Mouse (Mus musculus) CD8-positive naive resting alpha-beta T cell, adult 57 days (primary cell): ENCODE results near the gene Esp6. TPM values are rescaled to one million over a fixed set of nuclear protein-coding genes. Genes with fewer than 3 reads are reported as not detected.

Experiments used
- total RNA-seq: library from RNA; stranded (reverse); gene quantifications from one replicate; pipeline ENCODE4 v1.2.4, GENCODE M21; 2023

Gene Esp6
- total RNA-seq: not detected

GRCm38 (mm10) chr17:40561207-40561606, at the start of gene Esp6:
Gene Esp6, plus strand, starts transcription at chr17:40561507.

GRCm38 (mm10) chr17:40519818-40520217, 41.5 kb upstream of the Esp6 start, which contains the start of gene Esp8:
Gene Esp8, plus strand, starts transcription at chr17:40520022.

GRCm38 (mm10) chr17:40598294-40598693, 37.0 kb downstream of the Esp6 start, which contains the start of gene Esp4:
Gene Esp4, plus strand, starts transcription at chr17:40598594.

Other genes starting within 250 kb of the Esp6 start
- gene Crisp1, start 242.3 kb upstream of the Esp6 start, total RNA-seq: not detected
- gene Esp8, start 41.5 kb upstream of the Esp6 start, total RNA-seq: not detected
- gene Esp4, start 37.1 kb downstream of the Esp6 start, total RNA-seq: not detected
- not detected for gene Esp3, start 70.6 kb downstream of the Esp6 start, total RNA-seq
- gene Esp1, start 165.6 kb downstream of the Esp6 start, total RNA-seq: not detected
- gene Crisp2, start 245.5 kb downstream of the Esp6 start, total RNA-seq: not detected
- gene Rhag, start 249.6 kb downstream of the Esp6 start, total RNA-seq: not detected